Mouse (Mus musculus) forebrain, embryonic 16.5 days (tissue): ENCODE data around the gene Lhx4. TPM values are rescaled to one million over a fixed set of nuclear protein-coding genes. Genes with fewer than 3 reads are reported as not detected.

Experiments
- ATAC-seq: fragments of 200-750 bp; cut with Nextera tagmentation; 2 replicates; pipeline ENCODE4 v1.8.0; 2017; ENCODE audit warnings: mild to moderate bottlenecking, moderate library complexity
- H3K27ac ChIP-seq: fragments of 300-500 bp; sonication (generic); 2 replicates; pipeline ENCODE4 v1.5.1; 2014; ENCODE audit warnings: low read length, control low read depth
- H3K27me3 ChIP-seq: fragments of 300-500 bp; sonication (generic); replicated peaks from 2 replicates; pipeline ENCODE4 v1.6.1; 2014; ENCODE audit warnings: low read length; ENCODE audit not compliant: control insufficient read depth, insufficient read depth
- H3K36me3 ChIP-seq: fragments of 300-500 bp; sonication (generic); 2 replicates; pipeline ENCODE4 v1.6.1; 2014; ENCODE audit not compliant: control insufficient read depth, insufficient read depth
- H3K4me1 ChIP-seq: fragments of 300-500 bp; sonication (generic); replicated peaks from 2 replicates; pipeline ENCODE4 v1.6.1; 2014; ENCODE audit warnings: low read length; ENCODE audit not compliant: control insufficient read depth, insufficient read depth
- H3K4me2 ChIP-seq: fragments of 300-500 bp; sonication (generic); 2 replicates; pipeline ENCODE4 v1.6.1; 2014; ENCODE audit warnings: mild to moderate bottlenecking, low read length, control low read depth
- H3K4me3 ChIP-seq: fragments of 300-500 bp; sonication (generic); replicated peaks from 2 replicates; pipeline ENCODE4 v1.5.1; 2014; ENCODE audit warnings: mild to moderate bottlenecking, low read length, control low read depth
- H3K9ac ChIP-seq: fragments of 300-500 bp; sonication (generic); replicated peaks from 2 replicates; pipeline ENCODE4 v1.6.1; 2014; ENCODE audit warnings: low read depth, low read length, control low read depth
- H3K9me3 ChIP-seq: fragments of 300-500 bp; sonication (generic); 2 replicates; pipeline ENCODE4 v1.6.1; 2016; ENCODE audit warnings: low read length; ENCODE audit not compliant: control insufficient read depth
- WGBS: fragments of 180-500 bp; shearing (Covaris S2); extraction: QIAGEN DNeasy Blood & Tissue Kit; methylation state at CpG from one replicate; pipeline ENCODE4 v1.1.7; 2014; 5-methylcytosine and 5-hydroxymethylcytosine counted together
- polyA plus RNA-seq: library from polyadenylated mRNA; unstranded; fragments of >200 nt; fragmentation: Nextera tagmentation; extraction: Ambion mirVana; gene quantifications from 2 replicates; pipeline ENCODE4 v1.2.1, GENCODE M21; 2015

The Lhx4 gene
- polyA plus RNA-seq, 1 experiment from 2014 or later = not detected

DNA sequence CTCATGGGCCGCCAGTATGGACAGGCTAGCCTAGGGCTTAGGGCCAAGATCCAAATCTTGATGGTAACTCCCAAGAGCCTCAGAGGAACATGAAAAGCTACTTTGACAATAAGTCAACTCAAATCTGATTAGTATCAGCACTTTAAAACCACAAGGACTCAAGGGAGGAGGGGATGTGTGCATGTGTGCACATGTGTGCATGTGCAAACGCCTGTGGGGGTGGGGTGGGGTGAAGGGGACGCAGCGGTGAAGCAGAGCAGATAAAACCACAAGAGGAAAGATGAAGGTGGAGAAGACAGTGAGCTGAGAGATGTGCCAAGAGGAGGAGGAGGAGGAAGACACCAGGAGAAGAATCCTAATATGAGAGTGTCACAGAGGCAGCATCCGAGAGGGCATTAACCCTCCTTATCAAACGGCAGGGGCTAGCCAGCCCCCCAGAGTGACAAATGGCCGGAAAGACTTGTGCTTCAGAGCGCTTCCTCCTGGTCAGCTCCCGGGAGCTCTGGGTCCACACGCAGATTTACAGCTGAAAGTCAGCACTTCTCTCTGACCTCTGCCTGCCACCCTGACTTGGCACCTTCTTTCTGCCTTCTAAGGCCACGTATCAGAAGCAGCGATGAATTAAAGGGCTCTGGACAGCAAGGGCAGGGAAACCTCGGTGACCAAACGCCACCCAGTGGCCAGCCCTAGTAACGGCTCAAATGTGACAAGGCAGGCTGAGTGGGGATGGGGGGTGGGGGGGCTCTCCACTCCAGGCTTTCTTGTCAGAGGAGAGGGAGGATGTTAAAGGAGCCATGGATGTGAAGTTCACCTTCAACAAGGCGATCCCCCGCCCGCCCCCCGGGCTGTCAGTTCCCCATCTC lies 33.1 kb upstream of the Lhx4 start:
- H3K4me1 ChIP-seq = 0 out of 2 replicates have a peak, but pooled peaks cover 3% of the 10 kb centered on the region
- 0 out of 2 replicates have a peak, but pooled peaks have one; percentile 47 for ATAC-seq
- peaks cover 10% of the 10 kb centered on the region for H3K36me3 ChIP-seq
- WGBS = 46% methylated on average over 19 of the region's 19 CpGs
- H3K9ac ChIP-seq = no peak overlapping the region
- no peak overlapping the region for H3K4me3 ChIP-seq
- H3K27me3 ChIP-seq = no peaks in the 10 kb centered on the region
- H3K9me3 ChIP-seq = peaks cover 2% of the 10 kb centered on the region; the same call in 1 of the 2 replicates
- H3K27ac ChIP-seq = no peak overlapping the region
- no peak overlapping the region for H3K4me2 ChIP-seq

GRCm38 (mm10) chr1:155782382-155782781 lies 30.9 kb upstream of the Lhx4 start:
- Histone ChIP-seq H3K4me1 (0 out of 2 replicates have a peak, but pooled peaks cover 3% of the 10 kb centered on the region), H3K27me3 (no peaks in the 10 kb centered on the region), H3K36me3 (peaks cover 5% of the 10 kb centered on the region), H3K4me3 (no peak overlapping the region), H3K9ac (no peak overlapping the region), H3K9me3 (no peaks in the 10 kb centered on the region), H3K4me2 (no peak overlapping the region), H3K27ac (no peak overlapping the region)
- ATAC-seq = no peak
- 78% methylated on average over 5 of the region's 5 CpGs for WGBS

DNA sequence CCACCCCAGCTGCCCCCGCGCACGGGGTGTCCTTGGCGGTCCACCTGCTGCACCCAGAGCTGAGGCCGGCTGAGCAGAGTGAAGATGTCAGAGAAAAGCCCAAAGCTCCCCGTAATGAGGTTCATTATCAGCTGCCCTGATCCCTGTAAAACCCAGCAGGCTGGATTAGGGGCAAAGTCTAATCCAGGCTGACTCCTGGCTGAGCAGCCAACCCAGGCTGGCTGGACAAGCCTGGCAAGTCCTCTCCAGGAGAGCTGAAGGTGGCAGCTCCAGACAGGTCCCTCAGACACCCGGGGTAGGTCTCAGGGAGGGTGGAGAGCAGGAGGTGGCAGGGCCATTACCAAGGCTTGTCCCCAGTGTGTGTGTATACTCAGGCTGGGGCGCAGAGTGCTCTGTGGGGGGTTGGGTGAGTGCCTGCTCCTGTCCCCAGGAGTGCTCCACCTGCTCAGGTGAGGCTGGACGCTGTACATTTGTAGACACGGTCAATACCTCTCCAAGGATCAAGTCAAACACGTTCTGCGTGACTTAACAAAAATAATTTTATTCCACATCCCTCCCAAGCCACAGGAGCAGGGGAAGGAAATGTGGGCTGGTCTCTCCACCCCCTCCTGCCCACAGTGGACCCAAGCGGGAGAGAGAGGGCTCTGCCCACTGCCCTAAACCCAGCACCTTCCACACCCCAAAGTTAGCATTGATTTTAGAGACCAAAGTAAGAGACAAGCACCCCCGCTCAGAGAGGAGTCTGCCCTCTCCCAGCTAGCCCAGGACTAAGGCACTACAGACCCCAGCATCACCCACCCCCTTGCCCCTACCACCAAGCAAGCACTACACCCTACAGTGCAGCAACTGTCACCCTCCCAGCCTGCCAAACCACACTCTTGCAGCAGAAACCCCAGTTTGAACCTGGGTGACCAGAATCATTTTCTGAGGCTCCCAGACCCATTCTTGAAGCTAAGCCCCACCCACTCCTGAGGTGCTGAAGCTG lies 26.4 kb upstream of the Lhx4 start:
- Histone ChIP-seq H3K27me3 (no peaks in the 10 kb centered on the region), H3K4me3 (no peak overlapping the region), H3K27ac (no peak overlapping the region), H3K36me3 (peaks cover 5% of the 10 kb centered on the region; the same call in 1 of the 2 replicates), H3K9ac (no peak overlapping the region), H3K4me2 (no peak overlapping the region), H3K4me1 (no peaks in the 10 kb centered on the region), H3K9me3 (peaks cover 4% of the 10 kb centered on the region; the same call in 1 of the 2 replicates)
- ATAC-seq = no peak
- 51% methylated on average over 14 of the region's 14 CpGs for WGBS

DNA sequence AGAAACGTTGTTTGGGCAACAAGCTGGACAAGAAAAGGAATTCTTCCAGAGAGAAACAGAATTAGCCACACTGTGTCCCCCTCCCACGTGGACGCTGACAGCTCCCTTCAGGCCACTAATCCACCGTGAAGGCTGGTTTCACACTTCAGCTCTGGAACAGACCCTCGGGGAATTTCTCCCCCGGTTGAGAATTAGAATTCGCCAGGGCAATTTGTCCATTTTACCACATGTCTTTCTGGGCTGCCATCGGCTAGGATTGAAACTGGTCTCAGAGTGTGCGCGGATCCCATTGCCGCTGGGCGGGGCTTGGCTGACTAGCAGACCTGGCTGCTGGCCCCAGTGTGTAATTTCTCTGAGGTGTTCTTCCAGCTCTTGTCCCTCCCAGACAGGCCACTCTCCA lies 7.7 kb upstream of the Lhx4 start:
- Histone ChIP-seq H3K9me3 (no peaks in the 10 kb centered on the region), H3K4me2 (no peak overlapping the region), H3K36me3 (no peaks in the 10 kb centered on the region), H3K4me3 (no peak overlapping the region), H3K27ac (no peak overlapping the region), H3K27me3 (no peaks in the 10 kb centered on the region), H3K9ac (no peak overlapping the region), H3K4me1 (no peaks in the 10 kb centered on the region)
- peak; percentile 58; the same call in 1 of the 2 replicates for ATAC-seq
- whole genome bisulfite sequencing = 51% methylated on average over 12 of the region's 12 CpGs

- Histone ChIP-seq H3K27ac (no peak overlapping the region), H3K27me3 (no peaks in the 10 kb centered on the region), H3K4me2 (no peak overlapping the region), H3K36me3 (no peaks in the 10 kb centered on the region), H3K4me3 (no peak overlapping the region), H3K4me1 (no peaks in the 10 kb centered on the region), H3K9me3 (no peaks in the 10 kb centered on the region), H3K9ac (no peak overlapping the region)
- no peak for ATAC-seq
- 89% methylated on average over 4 of the region's 4 CpGs for WGBS
Measured at GRCm38 (mm10) chr1:155758711-155759110, 7.2 kb upstream of the Lhx4 start.

DNA sequence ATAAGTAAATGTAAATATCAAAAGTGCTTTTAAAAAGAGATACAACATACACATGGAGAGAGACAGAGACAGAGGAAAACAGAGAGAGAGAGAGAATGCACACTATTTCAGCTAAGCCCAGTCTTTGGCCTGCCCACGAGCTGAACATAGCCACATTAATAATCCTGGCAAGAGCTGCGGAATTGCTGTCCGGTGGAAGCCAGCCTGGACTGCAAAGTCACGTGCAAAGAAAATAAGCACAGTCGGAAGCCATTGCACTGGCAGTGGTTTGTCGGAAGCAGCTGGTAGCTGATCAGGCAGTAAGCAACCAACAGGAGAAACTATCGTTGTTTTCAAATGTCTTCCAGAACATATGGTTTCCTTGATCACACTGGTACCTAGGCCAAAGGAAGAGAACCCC lies 6.1 kb upstream of the Lhx4 start:
- no peak for ATAC-seq
- Histone ChIP-seq H3K4me3 (no peak overlapping the region), H3K36me3 (no peaks in the 10 kb centered on the region), H3K9me3 (no peaks in the 10 kb centered on the region), H3K4me2 (no peak overlapping the region), H3K9ac (no peak overlapping the region), H3K27me3 (peaks cover 3% of the 10 kb centered on the region; the same call in 1 of the 2 replicates), H3K27ac (no peak overlapping the region), H3K4me1 (no peaks in the 10 kb centered on the region)
- 73% methylated on average over 7 of the region's 7 CpGs for WGBS

GRCm38 (mm10) chr1:155753411-155753810 lies 1.9 kb upstream of the Lhx4 start:
- Histone ChIP-seq H3K9ac (no peak overlapping the region), H3K4me2 (no peak overlapping the region), H3K27ac (no peak overlapping the region), H3K4me3 (no peak overlapping the region), H3K4me1 (no peaks in the 10 kb centered on the region), H3K27me3 (peaks cover 29% of the 10 kb centered on the region), H3K9me3 (no peaks in the 10 kb centered on the region), H3K36me3 (no peaks in the 10 kb centered on the region)
- ATAC-seq = no peak
- 67% methylated on average over 9 of the region's 9 CpGs for WGBS

- WGBS = 10% methylated on average over 11 of the region's 11 CpGs
Measured at GRCm38 (mm10) chr1:155750517-155751178, 836 bp downstream of the Lhx4 start.

More at GRCm38 (mm10) chr1:155750517-155751178, 836 bp downstream of the Lhx4 start:
- Histone ChIP-seq H3K4me3 (no peak overlapping the region), H3K27me3 (peaks cover 47% of the 10 kb centered on the region), H3K27ac (no peak overlapping the region), H3K9ac (no peak overlapping the region), H3K36me3 (no peaks in the 10 kb centered on the region), H3K9me3 (no peaks in the 10 kb centered on the region), H3K4me2 (no peak overlapping the region), H3K4me1 (no peaks in the 10 kb centered on the region)
- ATAC-seq = no peak
